Mouse (Mus musculus) ES-E14 (cell line): Measurements from ENCODE around the gene Itih3.

ENCODE experiments used
- HCFC1 ChIP-seq: IDR thresholded peaks from 2 replicates; pipeline ENCODE4 v1.6.1; 2012; ENCODE audit warnings: low read length, inconsistent platforms, borderline replicate concordance; ENCODE audit not compliant: insufficient read depth
- MAFK ChIP-seq: IDR thresholded peaks from 2 replicates; pipeline ENCODE4 v1.6.1; 2014; ENCODE audit warnings: mild to moderate bottlenecking, low read depth, low read length, inconsistent platforms; ENCODE audit not compliant: insufficient read depth
- ZNF384 ChIP-seq: IDR thresholded peaks from 2 replicates; pipeline ENCODE4 v1.6.1; 2012; ENCODE audit warnings: low read depth, low read length, inconsistent platforms

GRCm38 (mm10) chr14:30867042-30867441 is 56.5 kb downstream of the Itih3 start:
- no peak for TF ChIP-seq MAFK
- no peak for TF ChIP-seq HCFC1
- no peak for TF ChIP-seq ZNF384
